Mouse (Mus musculus): ENCODE measurements around the gene Gria4.
A peak's percentile ranks its signal among the peaks of the same experiment; 100 is the strongest.
"Not testable (repeated sequence)": the region's sequence is repeated elsewhere in the genome, so short reads cannot be mapped to it uniquely, and the experiment has no call there.

The Gria4 gene

GRCm38 (mm10) chr9:4555415-4555959 lies 240.5 kb downstream of the Gria4 start:
- DNase-seq = no peak

GRCm38 (mm10) chr9:4539218-4539617 lies 256.8 kb downstream of the Gria4 start:
- DNase-seq = no peak

GRCm38 (mm10) chr9:4536514-4537150 lies 259.4 kb downstream of the Gria4 start:
- DNase-seq = peak; percentile 42

- DNase-seq = no peak
These were observed 281.5 kb downstream of the Gria4 start for GRCm38 (mm10) chr9:4514563-4514885.

- DNase-seq = no peak
These were observed 282.1 kb downstream of the Gria4 start for GRCm38 (mm10) chr9:4513796-4514562.

GRCm38 (mm10) chr9:4506086-4506485 lies 289.9 kb downstream of the Gria4 start:
- DNase-seq = peak; percentile 67

- DNase-seq = no peak
These were observed 290.9 kb downstream of the Gria4 start for GRCm38 (mm10) chr9:4505087-4505486.

GRCm38 (mm10) chr9:4486428-4486827 lies 309.6 kb downstream of the Gria4 start:
- DNase-seq = no peak

- DNase-seq = no peak
These were observed 311.5 kb downstream of the Gria4 start for GRCm38 (mm10) chr9:4484502-4484901.

- DNase-seq = peak; percentile 83
These were observed 325.2 kb downstream of the Gria4 start for GRCm38 (mm10) chr9:4470791-4471190.

GRCm38 (mm10) chr9:4459456-4460070 lies 336.5 kb downstream of the Gria4 start:
- DNase-seq = no peak

GRCm38 (mm10) chr9:4458193-4458592 lies 337.8 kb downstream of the Gria4 start:
- DNase-seq = no peak

GRCm38 (mm10) chr9:4457644-4458043 lies 338.4 kb downstream of the Gria4 start:
- DNase-seq = no peak

GRCm38 (mm10) chr9:4442908-4443307 lies 353.1 kb downstream of the Gria4 start:
- DNase-seq = peak; percentile 63

GRCm38 (mm10) chr9:4400801-4401200 lies 395.2 kb downstream of the Gria4 start:
- not testable (repeated sequence) for DNase-seq

GRCm38 (mm10) chr9:4376640-4377120 lies 419.4 kb downstream of the Gria4 start:
- DNase-seq = no peak

GRCm38 (mm10) chr9:4375828-4376639 lies 420.0 kb downstream of the Gria4 start, which contains the start of gene Msantd4:
Gene Msantd4 (plus strand): TSS chr9:4376562.
- DNase-seq = peak; percentile 99
